Mouse (Mus musculus) olfactory bulb, adult 2 months (tissue): Measurements from ENCODE around the gene Tshz3.

Experiments used
- CTCF ChIP-seq: fragments of 200-500 bp; IDR thresholded peaks from 2 replicates; pipeline ENCODE4 v1.5.1; 2012; ENCODE audit warnings: low read depth, mild to moderate bottlenecking, low read length, moderate library complexity; ENCODE audit not compliant: insufficient read depth
- POLR2A ChIP-seq: fragments of 200-500 bp; IDR thresholded peaks from 2 replicates; pipeline ENCODE4 v1.6.1; 2012; ENCODE audit warnings: mild to moderate bottlenecking, low read depth, low read length, moderate library complexity; ENCODE audit not compliant: insufficient read depth

GRCm38 (mm10) chr7:36695276-36695675 is 2.6 kb upstream of the Tshz3 start:
- TF ChIP-seq POLR2A (no peak), CTCF (no peak)
